Mouse (Mus musculus) hematopoietic stem cell, adult 5-6 weeks (primary cell): ENCODE data around the gene Ifitm1. TPM values are rescaled to one million over a fixed set of nuclear protein-coding genes. Genes with fewer than 3 reads are reported as not detected.

Experiments
- ATAC-seq, 2 experiments: fragments of 125-278 bp in 1 of 2; replicated peaks in 1 of 2; 2 replicates each; pipeline ENCODE4 v1.8.0; 2016 to 2017; ENCODE audit warnings: inconsistent platforms in 2 of 2, mild to moderate bottlenecking in 2 of 2, moderate number of reproducible peaks in 2 of 2, low read depth in 1 of 2, moderate TSS enrichment in 1 of 2; ENCODE audit not compliant: low FRiP score in 2 of 2, poor library complexity in 2 of 2, severe bottlenecking in 2 of 2, insufficient read depth in 1 of 2, low TSS enrichment in 1 of 2
- total RNA-seq: library from RNA; stranded (forward); fragments of 172-1452, 232-1000 nt; gene quantifications from 2 replicates; pipeline ENCODE4 v1.2.3, GENCODE M21; 2017

Ifitm1 gene
- total RNA-seq, 1 experiment from 2014 or later, result 250 TPM

- ATAC-seq, result peak; percentile 76 to 77
These were observed 20.0 kb upstream of the Ifitm1 start for GRCm38 (mm10) chr7:140946980-140947379.

DNA sequence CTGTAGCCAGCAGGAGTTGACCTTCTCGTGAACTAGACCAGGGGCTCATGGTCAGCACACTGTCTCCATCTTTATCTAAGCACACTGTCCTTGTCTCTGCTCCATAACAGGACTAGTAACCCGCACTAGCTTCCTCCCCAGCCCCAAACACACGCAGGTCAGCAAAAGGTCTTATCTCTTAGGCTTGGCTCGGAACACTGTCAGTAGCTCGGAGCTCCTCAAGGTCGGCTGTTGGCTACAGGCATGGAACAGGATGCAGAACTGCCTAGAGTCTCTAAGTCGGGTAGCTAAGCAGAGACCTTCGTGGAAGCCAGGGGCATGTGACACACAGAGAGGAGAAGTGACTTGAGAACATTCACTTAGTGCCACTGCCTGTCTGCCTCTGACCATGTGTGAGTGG, 18.9 kb upstream of the Ifitm1 start:
- ATAC-seq, result no peak

DNA sequence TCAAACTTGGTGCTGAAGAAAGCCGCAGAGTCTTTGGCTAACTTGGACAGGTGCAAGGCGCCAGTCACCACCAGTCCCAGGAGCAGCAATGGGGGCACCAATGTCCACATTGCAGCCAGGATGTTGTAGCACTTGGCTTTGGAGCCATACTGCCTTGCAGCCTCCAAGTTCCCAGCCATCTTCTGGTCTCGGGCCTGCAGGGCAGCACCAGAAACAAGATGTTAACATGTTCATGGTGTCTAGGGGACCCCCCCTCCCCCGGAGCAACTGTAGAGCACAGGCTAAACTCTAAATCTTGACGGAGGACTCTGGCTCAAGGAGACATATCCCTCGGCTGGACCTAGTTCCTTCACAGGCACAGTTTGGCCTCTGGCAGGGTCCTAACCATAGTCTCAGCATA, 17.8 kb upstream of the Ifitm1 start:
- no peak for ATAC-seq

DNA sequence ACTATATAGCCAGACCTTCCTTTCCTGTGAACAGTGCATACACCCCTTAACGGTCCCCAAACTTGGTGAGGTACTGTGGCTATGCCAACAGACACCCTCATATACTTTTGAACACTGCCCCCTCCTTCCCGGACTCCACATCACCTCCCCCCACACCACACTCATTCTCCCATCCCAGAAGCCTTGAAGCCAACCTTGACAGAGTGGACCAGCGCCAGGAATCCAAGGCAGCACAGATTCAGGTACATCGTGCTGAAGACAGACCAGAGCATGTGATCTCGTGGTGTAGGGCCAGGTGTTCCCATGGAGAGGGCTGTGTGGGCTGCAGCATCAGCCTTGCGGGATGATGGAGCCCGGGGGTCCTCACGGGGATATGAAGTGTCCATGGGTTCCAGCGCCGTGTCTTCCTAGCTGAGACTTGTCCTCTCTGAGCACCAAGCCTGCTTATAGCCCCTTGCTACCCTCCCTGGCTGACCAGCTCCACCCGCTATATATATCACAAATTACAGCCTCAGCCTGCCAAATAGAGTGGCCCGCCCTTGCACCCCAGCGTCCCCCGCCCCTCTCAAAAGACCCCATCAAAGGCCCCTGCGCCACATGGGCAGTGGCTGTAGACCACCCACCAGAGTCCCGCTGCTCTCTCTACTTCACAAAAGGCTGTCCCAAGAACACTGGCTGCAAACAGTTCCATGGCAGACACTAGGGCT, 17.0 kb upstream of the Ifitm1 start, which contains the start of gene Ifitm5:
Gene Ifitm5, minus strand, starts transcription at position 468 of the 707 bp plus-strand sequence.
- ATAC-seq, result no peak

DNA sequence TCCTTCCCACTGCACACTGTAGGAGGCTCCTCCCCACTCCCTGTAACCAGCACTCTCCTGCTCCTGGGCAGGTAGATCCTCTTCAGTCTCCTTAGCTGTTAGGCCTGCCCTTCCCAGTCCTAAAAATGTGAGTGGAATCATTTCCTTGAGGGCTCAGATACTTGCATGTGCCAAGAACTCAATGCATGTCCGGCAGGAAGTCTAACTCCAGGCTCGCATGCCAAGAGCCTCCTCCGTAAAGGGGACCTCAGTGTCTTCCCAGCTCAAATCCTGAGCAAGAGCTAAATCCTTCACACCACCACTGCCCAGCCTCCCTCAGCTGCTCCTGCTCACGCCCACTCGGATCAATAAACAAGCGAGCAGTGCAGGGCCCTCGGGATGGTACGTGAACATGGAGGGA, 16.0 kb upstream of the Ifitm1 start:
- ATAC-seq, result no peak

GRCm38 (mm10) chr7:140951765-140952164, 15.3 kb upstream of the Ifitm1 start:
- ATAC-seq, result no peak

DNA sequence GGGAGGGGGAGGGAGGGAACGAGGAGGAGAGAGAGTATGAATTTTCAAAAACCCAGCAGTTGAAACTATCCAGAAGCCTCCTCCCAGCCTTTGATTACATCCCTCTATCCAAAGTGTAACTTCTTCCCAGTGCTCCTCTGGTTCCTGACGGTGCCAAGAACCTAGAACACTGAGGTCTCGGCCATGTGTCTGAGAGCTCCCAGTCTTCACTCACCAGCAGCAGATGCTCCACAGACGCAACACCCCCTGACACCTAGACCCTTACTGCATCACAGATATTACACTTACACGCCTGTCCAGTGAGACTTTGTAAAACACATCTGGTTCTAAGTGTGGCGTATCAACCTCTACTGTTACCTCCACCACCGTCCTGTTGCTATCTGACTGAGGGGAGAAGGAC, 14.6 kb upstream of the Ifitm1 start:
- ATAC-seq, result no peak

DNA sequence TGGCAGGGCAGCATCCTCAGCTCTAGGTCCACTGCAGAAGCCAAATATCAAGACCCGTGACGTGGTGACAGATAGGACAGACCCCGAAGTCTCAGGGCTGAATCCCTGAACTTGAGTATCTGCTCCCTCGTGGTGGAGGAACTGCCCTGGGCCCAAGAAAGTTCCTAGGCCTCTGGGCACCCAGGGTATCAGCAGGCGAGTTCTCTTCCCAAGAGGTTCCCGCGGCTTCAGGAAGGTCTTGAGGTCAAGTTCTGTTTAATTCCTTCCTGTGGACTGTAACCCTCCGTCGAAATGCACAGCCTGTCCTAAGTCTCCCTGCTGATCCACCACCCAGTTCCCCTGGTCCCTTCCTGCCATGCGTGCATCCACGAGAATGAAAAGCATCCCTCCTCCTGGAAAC, 13.9 kb upstream of the Ifitm1 start:
- no peak for ATAC-seq

- ATAC-seq, result peak; percentile 40 to 42
These were observed 13.0 kb upstream of the Ifitm1 start for GRCm38 (mm10) chr7:140953800-140954732.

- ATAC-seq, result no peak
These were observed 12.3 kb upstream of the Ifitm1 start for GRCm38 (mm10) chr7:140954733-140955071.

- no peak for ATAC-seq
These were observed 11.7 kb upstream of the Ifitm1 start for GRCm38 (mm10) chr7:140955342-140955741.

DNA sequence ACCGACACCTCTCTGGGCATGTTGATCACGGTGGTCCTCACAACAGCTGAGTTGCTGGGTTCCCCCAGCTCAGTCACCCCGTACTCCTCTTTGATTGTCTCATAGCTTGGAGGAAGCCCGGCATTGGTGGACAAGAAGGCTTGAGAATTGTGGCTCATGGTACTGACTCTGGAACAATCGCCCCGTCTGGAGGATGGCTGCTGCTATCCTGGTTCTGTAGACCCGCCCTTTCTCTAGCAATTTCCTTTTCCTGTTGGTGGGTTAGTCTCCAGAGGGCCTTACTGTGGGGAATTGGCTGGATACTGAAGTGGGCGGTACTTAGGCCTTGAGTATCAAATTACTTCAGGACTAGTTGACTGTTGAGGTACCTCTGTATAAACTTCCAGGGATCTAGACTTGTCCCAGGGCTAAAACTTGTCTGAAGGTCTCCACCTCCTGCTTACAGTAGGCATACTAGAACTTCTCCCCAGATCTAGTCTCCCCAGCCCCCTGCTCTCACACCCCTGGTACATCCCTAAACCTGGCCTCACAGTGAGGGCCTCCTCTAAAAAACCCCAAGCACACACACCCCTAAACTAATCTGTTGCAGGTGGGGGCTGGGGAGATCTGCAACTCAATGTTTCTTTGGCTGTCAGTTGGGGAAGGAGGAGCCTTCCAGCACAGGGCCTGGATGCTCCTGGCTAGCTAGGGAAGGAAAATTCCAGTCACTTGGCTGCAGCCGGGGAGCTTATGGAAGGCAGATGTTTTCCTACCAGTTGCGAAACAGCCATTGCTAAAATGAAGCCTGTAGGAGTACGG, 11.1 kb upstream of the Ifitm1 start, which contains the start of the genes Gm45717 and Ifitm2:
Gene Gm45717, minus strand, starts transcription at position 180 of the 798 bp plus-strand sequence.
Gene Ifitm2, minus strand, starts transcription at position 230 of the 798 bp plus-strand sequence.
- ATAC-seq, result peak; percentile 65 to 78

DNA sequence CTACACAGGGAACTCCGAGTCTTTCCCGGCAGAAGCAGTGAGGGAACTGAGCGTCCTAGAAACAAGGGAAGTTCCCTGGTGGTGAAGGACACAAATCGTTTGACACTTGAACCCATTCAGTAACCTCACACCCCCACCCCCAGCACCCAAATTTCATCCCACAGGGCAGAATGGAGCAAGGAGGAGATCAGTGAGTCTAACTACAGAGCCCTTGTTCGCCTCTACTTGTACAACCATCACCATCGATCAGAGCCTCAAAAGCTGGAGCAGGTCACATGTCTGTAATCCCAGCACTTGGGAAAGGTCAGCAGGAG, 10.5 kb upstream of the Ifitm1 start:
- ATAC-seq, result no peak

- ATAC-seq, result peak; percentile 44 to 46; a peak in 3 of 4 replicates
These were observed 7.7 kb upstream of the Ifitm1 start for GRCm38 (mm10) chr7:140959181-140959901.

DNA sequence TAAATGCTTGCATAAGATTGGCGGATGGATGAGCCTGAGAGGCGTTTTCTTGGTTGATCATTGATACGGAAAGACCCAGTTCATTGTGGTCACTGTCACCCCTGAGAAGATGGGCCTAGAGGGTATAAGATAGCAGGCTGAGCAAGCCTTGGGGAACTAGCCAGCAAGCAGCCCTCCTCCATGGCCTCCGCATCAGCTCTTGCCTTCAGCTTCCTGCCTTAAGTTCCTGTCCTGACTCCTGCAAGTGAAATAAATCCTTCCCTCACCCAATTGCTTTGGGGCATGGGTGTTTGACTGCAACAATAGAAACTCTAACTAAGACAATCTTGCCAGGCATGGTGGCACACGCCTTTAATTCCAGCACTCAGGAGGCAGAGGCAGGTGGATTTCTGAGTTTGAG, 7.0 kb upstream of the Ifitm1 start:
- no peak for ATAC-seq

DNA sequence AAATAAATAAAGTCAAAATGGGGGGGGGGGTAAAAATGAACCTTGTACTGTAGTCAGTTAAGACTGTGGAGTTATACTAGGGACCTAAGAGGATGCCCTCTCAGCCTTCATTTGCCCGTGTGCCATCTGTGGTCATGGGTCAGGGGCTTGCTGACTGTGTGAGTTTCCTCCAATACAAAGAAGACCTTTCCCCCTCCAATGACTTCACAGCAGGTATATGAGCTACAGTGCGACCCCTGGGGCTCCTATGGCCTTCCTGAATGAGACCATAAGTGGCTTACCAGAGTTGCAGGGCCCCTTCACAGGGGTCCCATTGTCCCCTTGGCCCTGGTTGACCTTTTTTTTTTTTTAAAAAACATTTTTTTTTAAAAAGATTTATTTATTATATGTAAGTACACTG, 5.6 kb upstream of the Ifitm1 start:
- no peak for ATAC-seq

GRCm38 (mm10) chr7:140962733-140963132, 4.3 kb upstream of the Ifitm1 start:
- ATAC-seq, result no peak
